In genomic region chr7:98361662-98362061, GRCm38 (mm10) we compare ENCODE assay signal across 9 mouse cellular contexts. TPM values are rescaled to one million over a fixed set of nuclear protein-coding genes. Genes with fewer than 3 reads are reported as not detected.
A peak's percentile ranks its signal among the peaks of the same experiment; 100 is the strongest.
DNase-seq lines count a peak whose midpoint lies in the region; ATAC-seq and TF ChIP-seq lines count a peak whose summit lies in the region.
"Had no signal": no experiment of that assay in that cellular context is flagged by ENCODE, and none has a peak within 500 bp of the region (broad histone marks: within the 10 kb centered on the region; RNA-seq: fewer than 3 reads in every experiment).

No protein-coding gene starts in this region.

- no peak overlapping the region for H3K27ac ChIP-seq in kidney, postnatal 0 days
- peak overlapping the region; percentile 88 for H3K27ac ChIP-seq in embryonic facial prominence, embryonic 14.5 days (replicated peaks; ENCODE audit: low read depth, low read length)
- H3K27ac ChIP-seq in intestine, embryonic 16.5 days (ENCODE audit: low read length) = peak overlapping the region; percentile 89

- no peak for ATAC-seq in kidney, postnatal 0 days (replicated peaks; ENCODE audit: low FRiP score, low read depth)
- no peak for ATAC-seq in embryonic facial prominence, embryonic 14.5 days (ENCODE audit: low read depth)
- peak; percentile 2; the same call in 1 of the 2 replicates for ATAC-seq in intestine, embryonic 16.5 days

- H3K4me1 ChIP-seq in kidney, postnatal 0 days (replicated peaks; ENCODE audit: insufficient read depth, low read length) = peaks cover 14% of the 10 kb centered on the region; the same call in 1 of the 2 replicates
- peaks cover 28% of the 10 kb centered on the region for H3K4me1 ChIP-seq in embryonic facial prominence, embryonic 14.5 days (ENCODE audit: control insufficient read depth, insufficient read depth, low read length)
- peaks cover 17% of the 10 kb centered on the region for H3K4me1 ChIP-seq in intestine, embryonic 16.5 days (ENCODE audit: control insufficient read depth, insufficient read depth, low read length)

- H3K36me3 ChIP-seq in kidney, postnatal 0 days (ENCODE audit: insufficient read depth, low read length) = no peaks in the 10 kb centered on the region
- H3K36me3 ChIP-seq in embryonic facial prominence, embryonic 14.5 days (ENCODE audit: control insufficient read depth, insufficient read depth, low read length) = 0 out of 2 replicates have a peak, but pooled peaks cover 4% of the 10 kb centered on the region
- no peaks in the 10 kb centered on the region for H3K36me3 ChIP-seq in intestine, embryonic 16.5 days (ENCODE audit: control insufficient read depth, insufficient read depth, low read length)
- H3K36me3 ChIP-seq in myocyte (ENCODE audit: control insufficient read depth, insufficient read depth) = no peaks in the 10 kb centered on the region

- peak; percentile 54 for DNase-seq in kidney, postnatal 0 days (ENCODE audit: low spot score)
- no peak for DNase-seq in kidney, postnatal 36 days
- peak; percentile 42 for DNase-seq in embryonic facial prominence, embryonic 14.5 days (ENCODE audit: low spot score)
- DNase-seq in adrenal gland, postnatal 4 days (ENCODE audit: low spot score in 2 of 2) = no peak
- DNase-seq in spleen, postnatal 10 days (ENCODE audit: low spot score in 2 of 2) = no peak
- no peak for DNase-seq in cerebellum, adult 8-10 months

- no peak for TF ChIP-seq POLR2A in myocyte (IDR thresholded peaks at IDR 0.05; ENCODE audit: insufficient read length, low read depth)

- no peak for TF ChIP-seq CTCF in kidney, postnatal 0 days (IDR thresholded peaks at IDR 0.05; ENCODE audit: low read depth)

- peaks cover 22% of the 10 kb centered on the region for H3K79me2 ChIP-seq in myocyte (ENCODE audit: control insufficient read depth, insufficient read depth)

- no peak overlapping the region for H3ac ChIP-seq in myocyte (ENCODE audit: control insufficient read depth, insufficient read length)

- 34% methylated on average over 2 of the region's 2 CpGs for WGBS in kidney, postnatal 0 days
- 12% methylated on average over 2 of the region's 2 CpGs for WGBS in embryonic facial prominence, embryonic 14.5 days
- 32% methylated on average over 2 of the region's 2 CpGs for WGBS in intestine, embryonic 16.5 days

- H3K4me3 ChIP-seq in kidney, postnatal 0 days (replicated peaks; ENCODE audit: low read depth, low read length) = peak overlapping the region; percentile 70
- peak overlapping the region; percentile 70 for H3K4me3 ChIP-seq in embryonic facial prominence, embryonic 14.5 days (ENCODE audit: low read depth, low read length)
- peak overlapping the region; percentile 78 for H3K4me3 ChIP-seq in intestine, embryonic 16.5 days (ENCODE audit: low read length)
- peak overlapping the region; percentile 82 for H3K4me3 ChIP-seq in myocyte

- H3K9ac ChIP-seq in kidney, postnatal 0 days (ENCODE audit: low read depth, low read length) = no peak overlapping the region
- peak overlapping the region; percentile 86 for H3K9ac ChIP-seq in embryonic facial prominence, embryonic 14.5 days (ENCODE audit: low read depth, low read length)
- H3K9ac ChIP-seq in intestine, embryonic 16.5 days (ENCODE audit: low read depth, low read length) = 0 out of 2 replicates have a peak overlapping the region, but pooled peaks have one; percentile 73

- H3K9me3 ChIP-seq in kidney, postnatal 0 days (replicated peaks; ENCODE audit: low read length) = no peaks in the 10 kb centered on the region
- no peaks in the 10 kb centered on the region for H3K9me3 ChIP-seq in embryonic facial prominence, embryonic 14.5 days (ENCODE audit: control insufficient read depth, low read length)
- H3K9me3 ChIP-seq in intestine, embryonic 16.5 days (ENCODE audit: control insufficient read depth, low read length) = peaks cover 3% of the 10 kb centered on the region; the same call in 1 of the 2 replicates

- no peaks in the 10 kb centered on the region for H3K27me3 ChIP-seq in kidney, postnatal 0 days (ENCODE audit: insufficient read depth, low read length)
- no peaks in the 10 kb centered on the region for H3K27me3 ChIP-seq in embryonic facial prominence, embryonic 14.5 days (replicated peaks; ENCODE audit: control insufficient read depth, insufficient read depth, low read length)
- H3K27me3 ChIP-seq in intestine, embryonic 16.5 days (replicated peaks; ENCODE audit: control insufficient read depth, insufficient read depth, low read length) = no peaks in the 10 kb centered on the region
- no peaks in the 10 kb centered on the region for H3K27me3 ChIP-seq in myocyte (ENCODE audit: control insufficient read depth, insufficient read depth, insufficient read length)
- H3K27me3 ChIP-seq: Patski had no signal

- H3K4me2 ChIP-seq in kidney, postnatal 0 days (ENCODE audit: low read length) = peak overlapping the region; percentile 86
- H3K4me2 ChIP-seq in embryonic facial prominence, embryonic 14.5 days (ENCODE audit: low read depth, low read length) = peak overlapping the region; percentile 93
- peak overlapping the region; percentile 95 for H3K4me2 ChIP-seq in intestine, embryonic 16.5 days (ENCODE audit: low read depth, low read length)
- peak overlapping the region; percentile 93 for H3K4me2 ChIP-seq in myocyte (ENCODE audit: low read depth)

TF ChIP-seq in myocyte, 11 proteins besides CTCF, POLR2A, EP300 and RAD21:
- no peak for TF ChIP-seq TCF12 (IDR thresholded peaks at IDR 0.05; ENCODE audit: insufficient read depth, poor library complexity, severe bottlenecking)
- no peak for TF ChIP-seq REST (IDR thresholded peaks at IDR 0.05; ENCODE audit: insufficient read depth, insufficient read length)
- TF ChIP-seq SRF (IDR thresholded peaks at IDR 0.05; ENCODE audit: control insufficient read depth, insufficient read length, low read depth) = no peak
- TF ChIP-seq TCF3 (IDR thresholded peaks at IDR 0.05; ENCODE audit: insufficient read length, low read depth) = no peak
- TF ChIP-seq CEBPB (IDR thresholded peaks at IDR 0.05; ENCODE audit: insufficient read depth, poor library complexity, severe bottlenecking) = no peak
- TF ChIP-seq E2F4 (IDR thresholded peaks at IDR 0.05; ENCODE audit: insufficient read depth) = no peak
- no peak for TF ChIP-seq USF1 (IDR thresholded peaks at IDR 0.05; ENCODE audit: low read depth)
- TF ChIP-seq MAX (IDR thresholded peaks at IDR 0.05; ENCODE audit: low read depth) = no peak
- TF ChIP-seq MYOD1 (IDR thresholded peaks at IDR 0.05; ENCODE audit: control insufficient read depth in 1 of 3, insufficient read length in 2 of 3, low read depth in 2 of 3) = no peak
- TF ChIP-seq MYOG (IDR thresholded peaks at IDR 0.05; ENCODE audit: control insufficient read depth in 1 of 3, insufficient read depth in 1 of 3, insufficient read length in 2 of 3, low read depth in 2 of 3) = no peak

RNA-seq across cellular contexts. Expression of gene Tsku, which starts 0.5 kb away (rescaled TPM):
- 7.1 and 8.3 TPM in 2 replicates for polyA plus RNA-seq in kidney, postnatal 0 days (2015; fragmentation: Nextera tagmentation; extraction: Ambion mirVana)
- polyA plus RNA-seq in embryonic facial prominence, embryonic 14.5 days (2014; fragmentation: Nextera tagmentation; extraction: Ambion mirVana) = 23.6 and 24.7 TPM in 2 replicates
- polyA plus RNA-seq in intestine, embryonic 16.5 days (2015; fragmentation: Nextera tagmentation; extraction: Ambion mirVana) = 6.2 and 7.5 TPM in 2 replicates
- polyA plus RNA-seq in myocyte (2012; fragmentation: generic; extraction: Trizol) = 8.4 TPM
- 10 to 100 TPM; 10.3 to 12.1 TPM for total RNA-seq in adrenal gland, postnatal 4 days (2021)

RNA-seq across cellular contexts. Expression of gene Acer3, which starts 40.7 kb away (rescaled TPM):
- polyA plus RNA-seq in kidney, postnatal 0 days (2015; fragmentation: Nextera tagmentation; extraction: Ambion mirVana) = 22.1 and 25.1 TPM in 2 replicates
- 31.8 and 34.3 TPM in 2 replicates for polyA plus RNA-seq in embryonic facial prominence, embryonic 14.5 days (2014; fragmentation: Nextera tagmentation; extraction: Ambion mirVana)
- 17.1 and 20.5 TPM in 2 replicates for polyA plus RNA-seq in intestine, embryonic 16.5 days (2015; fragmentation: Nextera tagmentation; extraction: Ambion mirVana)
- polyA plus RNA-seq in myocyte (2012; fragmentation: generic; extraction: Trizol) = 9.1 TPM
- total RNA-seq in adrenal gland, postnatal 4 days (2021) = 10 to 100 TPM; 20.3 to 24.2 TPM

Comparison
In these comparisons a context has a peak if more than half of its experiments do, and no peak if none do; other contexts are left out.
1. DNase-seq: peak in kidney, postnatal 0 days (single experiment) and embryonic facial prominence, embryonic 14.5 days (single experiment); none in kidney, postnatal 36 days (0 of 2), adrenal gland, postnatal 4 days (0 of 2), spleen, postnatal 10 days (0 of 2) and cerebellum, adult 8-10 months (single experiment).
2. Peak in every context shown above with its lines, with median percentiles within 50 percentile points of each other: H3K4me2 ChIP-seq and H3K4me3 ChIP-seq.